Mouse (Mus musculus) cerebellum, adult 2 months (tissue): Measurements from ENCODE around the gene Plekhj1.

Experiments used
- CTCF ChIP-seq: fragments of 200-500 bp; IDR thresholded peaks from 2 replicates; pipeline ENCODE4 v1.5.1; 2011; ENCODE audit warnings: low read depth, mild to moderate bottlenecking, control low read depth, low read length, moderate library complexity, borderline replicate concordance; ENCODE audit not compliant: insufficient read depth
- POLR2A ChIP-seq: fragments of 200-500 bp; IDR thresholded peaks from 2 replicates; pipeline ENCODE4 v1.6.1; 2011; ENCODE audit warnings: low read length, control low read depth, borderline replicate concordance; ENCODE audit not compliant: insufficient read depth

DNA sequence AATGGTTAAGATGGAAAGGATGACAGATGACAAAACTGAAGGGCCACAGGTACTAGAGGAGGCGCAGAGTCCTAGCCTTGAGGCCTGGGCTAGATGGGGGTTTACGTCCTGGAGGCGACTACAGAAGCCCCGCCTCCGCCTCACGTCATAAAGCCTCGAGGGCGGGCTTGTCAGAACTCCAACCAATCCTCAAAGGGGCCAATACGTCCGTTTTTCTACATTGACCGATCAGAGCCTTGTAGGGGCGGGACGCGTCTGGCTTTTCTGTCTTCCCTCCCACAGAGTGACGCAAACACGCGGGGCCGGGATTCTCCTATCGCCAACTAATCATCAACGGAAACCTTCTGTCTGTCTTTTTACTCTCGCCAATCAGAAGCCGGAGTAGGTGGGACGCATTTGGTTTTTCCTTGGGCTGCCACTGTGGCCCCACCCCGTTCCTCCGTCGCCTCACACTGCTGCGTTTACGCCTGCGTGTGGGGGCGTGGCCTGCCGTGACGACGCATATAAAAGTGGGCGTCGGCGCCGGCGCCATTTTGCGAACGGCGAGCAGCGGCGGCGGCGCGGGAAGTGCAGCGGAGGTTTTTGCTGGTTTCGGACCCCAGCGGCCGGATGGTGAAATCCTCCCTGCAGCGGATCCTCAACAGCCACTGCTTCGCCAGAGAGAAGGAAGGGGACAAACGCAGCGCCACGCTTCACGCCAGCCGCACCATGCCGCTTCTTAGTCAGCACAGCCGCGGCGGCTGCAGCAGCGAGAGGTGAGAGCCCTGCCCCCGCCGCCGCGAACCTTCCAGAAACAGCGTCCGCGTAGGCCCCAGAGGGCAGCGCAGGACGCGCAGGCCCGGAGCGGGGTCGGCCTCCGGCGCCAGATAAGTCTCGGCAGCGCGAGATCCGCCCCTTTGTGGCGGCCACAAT lies 28.0 kb upstream of the Plekhj1 start, which contains the start of gene Oaz1:
- TF ChIP-seq CTCF (no peak), POLR2A (peak; percentile 90)
